Mouse (Mus musculus) NIH3T3 (cell line): Measurements from ENCODE around the gene H2afx.
"Not testable (repeated sequence)": the region's sequence is repeated elsewhere in the genome, so short reads cannot be mapped to it uniquely, and the experiment has no call there.

ENCODE experiments used
- DNase-seq: peaks from one replicate; pipeline ENCODE4 v3.0.0-alpha.2; 2012; ENCODE audit warnings: low read depth

Gene H2afx

GRCm38 (mm10) chr9:44318826-44319095, 15.7 kb upstream of the H2afx start:
- DNase-seq = no peak

GRCm38 (mm10) chr9:44319105-44319886, 15.2 kb upstream of the H2afx start:
- peak; percentile 19 for DNase-seq

GRCm38 (mm10) chr9:44319887-44320798, 14.4 kb upstream of the H2afx start, which contains the start of gene C2cd2l:
Gene C2cd2l (minus strand): TSS chr9:44320285.
- DNase-seq = peak; percentile 97

GRCm38 (mm10) chr9:44320799-44321133, 13.7 kb upstream of the H2afx start:
- DNase-seq = peak; percentile 45

GRCm38 (mm10) chr9:44323656-44324055, 10.8 kb upstream of the H2afx start:
- not testable (repeated sequence) for DNase-seq

- no peak for DNase-seq
Observed at GRCm38 (mm10) chr9:44324147-44324546, 10.3 kb upstream of the H2afx start.

- DNase-seq = not testable (repeated sequence)
Observed at GRCm38 (mm10) chr9:44325032-44325767, 9.3 kb upstream of the H2afx start.

GRCm38 (mm10) chr9:44325768-44326370, 8.6 kb upstream of the H2afx start, which contains the start of gene Dpagt1:
Gene Dpagt1 (plus strand): TSS chr9:44326019.
- no peak for DNase-seq

- peak; percentile 88 for DNase-seq
Observed at GRCm38 (mm10) chr9:44326371-44327063, 8.0 kb upstream of the H2afx start.

GRCm38 (mm10) chr9:44327064-44327711, 7.3 kb upstream of the H2afx start:
- peak; percentile 41 for DNase-seq

GRCm38 (mm10) chr9:44327926-44328325, 6.6 kb upstream of the H2afx start:
- no peak for DNase-seq

GRCm38 (mm10) chr9:44330736-44331135, 3.8 kb upstream of the H2afx start:
- DNase-seq = no peak

- no peak for DNase-seq
Observed at GRCm38 (mm10) chr9:44332918-44333638, 1.4 kb upstream of the H2afx start.

GRCm38 (mm10) chr9:44335331-44336092, 1.0 kb downstream of the H2afx start:
- no peak for DNase-seq

- DNase-seq = no peak
Observed at GRCm38 (mm10) chr9:44336093-44336406, 1.6 kb downstream of the H2afx start.

- not testable (repeated sequence) for DNase-seq
Observed at GRCm38 (mm10) chr9:44336513-44336912, 2.0 kb downstream of the H2afx start.

GRCm38 (mm10) chr9:44336964-44337363, 2.5 kb downstream of the H2afx start:
- DNase-seq = no peak

GRCm38 (mm10) chr9:44337436-44338169, 3.1 kb downstream of the H2afx start:
- DNase-seq = no peak

- DNase-seq = no peak
Observed at GRCm38 (mm10) chr9:44338574-44338973, 4.1 kb downstream of the H2afx start.
